In genomic region chr10:121206002-121206742, GRCm38 (mm10) we compare ENCODE assay signal across 8 mouse cellular contexts.
A peak's percentile ranks its signal among the peaks of the same experiment; 100 is the strongest.
DNase-seq lines count a peak whose midpoint lies in the region; ATAC-seq lines count a peak whose summit lies in the region.

No protein-coding gene starts in this region.

- H3K9ac ChIP-seq in hindbrain, embryonic 16.5 days (ENCODE audit: low read depth, low read length), result no peak overlapping the region; the same call in 1 of the 2 replicates

- H3K4me1 ChIP-seq in hindbrain, embryonic 16.5 days (ENCODE audit: control insufficient read depth, insufficient read depth, low read depth, low read length), result peaks cover 12% of the 10 kb centered on the region

- ATAC-seq in hindbrain, embryonic 16.5 days, result peak; percentile 98

- DNase-seq in testis, postnatal 10 days (ENCODE audit: low spot score), result peak; percentile 52
- DNase-seq in testis, postnatal 14 days (ENCODE audit: low spot score), result no peak
- peak; percentile 29 to 64 for DNase-seq in frontal cortex, adult 2 months (ENCODE audit: extremely low spot score in 1 of 2, low spot score in 1 of 2)
- peak; percentile 65 to 69 for DNase-seq in layer of hippocampus, postnatal 36 days
- peak; percentile 88 for DNase-seq in lung, postnatal 25 days (ENCODE audit: low spot score)
- DNase-seq in right cerebral cortex, postnatal 25 days, result peak; percentile 35
- no peak for DNase-seq in thymus, postnatal 10 days (ENCODE audit: low spot score in 2 of 2)

- H3K27me3 ChIP-seq in hindbrain, embryonic 16.5 days (replicated peaks; ENCODE audit: control insufficient read depth, insufficient read depth, low read length), result no peaks in the 10 kb centered on the region; the same call in 1 of the 2 replicates

- H3K4me3 ChIP-seq in hindbrain, embryonic 16.5 days (ENCODE audit: low read length), result no peak overlapping the region

- no peaks in the 10 kb centered on the region for H3K36me3 ChIP-seq in hindbrain, embryonic 16.5 days (ENCODE audit: control insufficient read depth, insufficient read depth, low read length)

- peak overlapping the region; percentile 65 for H3K27ac ChIP-seq in hindbrain, embryonic 16.5 days (ENCODE audit: low read depth, low read length)

- WGBS in hindbrain, embryonic 16.5 days, result 5% methylated on average over 15 of the region's 15 CpGs

- H3K4me2 ChIP-seq in hindbrain, embryonic 16.5 days (ENCODE audit: low read length), result peak overlapping the region; percentile 32

- H3K9me3 ChIP-seq in hindbrain, embryonic 16.5 days (ENCODE audit: control insufficient read depth, low read length), result no peaks in the 10 kb centered on the region

Comparison
In these comparisons a context has a peak if more than half of its experiments do, and no peak if none do; other contexts are left out.
1. DNase-seq: peak in testis, postnatal 10 days (single experiment), frontal cortex, adult 2 months (2 of 2), layer of hippocampus, postnatal 36 days (2 of 2), lung, postnatal 25 days (single experiment) and right cerebral cortex, postnatal 25 days (single experiment); none in testis, postnatal 14 days (single experiment) and thymus, postnatal 10 days (0 of 2).